Mouse (Mus musculus) liver, embryonic 12.5 days (tissue): ENCODE results near the gene Lhfp. TPM values are rescaled to one million over a fixed set of nuclear protein-coding genes. Genes with fewer than 3 reads are reported as not detected.

Experiments used
- ATAC-seq: fragments of 200-750 bp; cut with Nextera tagmentation; 2 replicates; pipeline ENCODE4 v1.8.0; 2017; ENCODE audit warnings: moderate number of reproducible peaks, mild to moderate bottlenecking, moderate library complexity
- H3K27ac ChIP-seq: fragments of 300-500 bp; sonication (generic); 2 replicates; pipeline ENCODE4 v1.5.1; 2016; ENCODE audit warnings: mild to moderate bottlenecking
- H3K27me3 ChIP-seq: fragments of 300-500 bp; sonication (generic); replicated peaks from 2 replicates; pipeline ENCODE4 v1.6.1; 2016; ENCODE audit warnings: mild to moderate bottlenecking, moderate library complexity
- H3K36me3 ChIP-seq: fragments of 300-500 bp; sonication (generic); 2 replicates; pipeline ENCODE4 v1.6.1; 2016; ENCODE audit warnings: mild to moderate bottlenecking, moderate library complexity
- H3K4me1 ChIP-seq: fragments of 300-500 bp; sonication (generic); 2 replicates; pipeline ENCODE4 v1.6.1; 2016
- H3K4me2 ChIP-seq: fragments of 300-500 bp; sonication (generic); 2 replicates; pipeline ENCODE4 v1.6.1; 2016; ENCODE audit warnings: mild to moderate bottlenecking, moderate library complexity
- H3K4me3 ChIP-seq: fragments of 300-500 bp; sonication (generic); 2 replicates; pipeline ENCODE4 v1.5.1; 2016; ENCODE audit warnings: mild to moderate bottlenecking, moderate library complexity
- H3K9ac ChIP-seq: fragments of 300-500 bp; sonication (generic); 2 replicates; pipeline ENCODE4 v1.6.1; 2016; ENCODE audit warnings: mild to moderate bottlenecking, moderate library complexity
- H3K9me3 ChIP-seq: fragments of 300-500 bp; sonication (generic); replicated peaks from 2 replicates; pipeline ENCODE4 v1.6.1; 2016; ENCODE audit warnings: mild to moderate bottlenecking, moderate library complexity
- WGBS: fragments of 180-500 bp; shearing (Covaris S2); methylation state at CpG from one replicate; pipeline ENCODE4 v1.1.7; 2016; ENCODE audit not compliant: insufficient replicate concordance; 5-methylcytosine and 5-hydroxymethylcytosine counted together
- polyA plus RNA-seq: library from polyadenylated mRNA; unstranded; fragments of >200 nt; fragmentation: Nextera tagmentation; extraction: Ambion mirVana; gene quantifications from 2 replicates; pipeline ENCODE4 v1.2.1, GENCODE M21; 2016

Lhfp gene
- polyA plus RNA-seq, 1 experiment from 2014 or later: 6.3 TPM

DNA sequence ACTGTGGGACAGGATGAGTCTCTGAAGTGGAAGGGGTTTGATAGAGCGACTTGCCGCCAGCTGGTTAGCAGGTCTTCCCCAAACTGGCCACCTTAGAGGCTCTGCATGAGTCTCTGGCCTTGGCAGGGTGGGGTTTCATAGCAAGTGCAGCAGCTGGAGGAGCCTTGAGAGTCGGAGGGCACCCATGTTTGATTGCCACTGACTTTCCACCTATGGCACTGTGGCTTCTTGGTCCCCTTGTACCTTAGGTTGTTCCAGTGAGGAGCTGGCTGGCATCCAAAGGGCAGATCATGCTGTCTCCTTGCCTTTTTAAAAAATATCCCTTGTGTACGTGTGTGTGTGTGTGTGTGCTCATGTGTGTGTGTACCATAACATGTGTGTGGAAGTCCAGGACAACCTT, 152.1 kb downstream of the Lhfp start:
- no peaks in the 10 kb centered on the region for H3K4me1 ChIP-seq
- H3K9ac ChIP-seq: no peak overlapping the region
- no peak overlapping the region for H3K4me3 ChIP-seq
- H3K27ac ChIP-seq: no peak overlapping the region
- no peak overlapping the region for H3K4me2 ChIP-seq
- no peak for ATAC-seq
- H3K9me3 ChIP-seq: no peaks in the 10 kb centered on the region
- no peaks in the 10 kb centered on the region for H3K36me3 ChIP-seq
- 73% methylated on average over 4 of the region's 4 CpGs for WGBS
- no peaks in the 10 kb centered on the region for H3K27me3 ChIP-seq

DNA sequence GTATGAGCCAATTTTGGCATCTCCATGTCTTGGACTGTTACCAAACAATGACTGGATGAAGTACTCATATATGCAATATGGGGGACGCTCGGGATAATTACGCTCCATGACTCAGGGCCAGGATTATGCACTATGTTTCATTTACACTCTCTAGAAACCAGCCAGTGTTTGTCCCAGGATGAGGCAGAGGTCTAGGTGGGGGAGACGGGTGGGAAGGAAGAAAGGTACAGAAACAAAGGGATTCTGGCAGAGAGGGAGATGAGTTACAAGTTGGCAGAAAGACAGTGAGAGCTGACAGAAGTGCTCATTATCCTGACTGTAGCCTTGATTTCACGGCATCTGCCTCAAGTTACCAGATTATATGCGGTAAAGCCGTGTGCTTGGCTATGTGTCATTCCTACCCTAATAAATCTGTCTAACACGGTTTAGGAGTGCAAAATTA, 154.4 kb downstream of the Lhfp start:
- no peak overlapping the region for H3K4me2 ChIP-seq
- no peak for ATAC-seq
- no peaks in the 10 kb centered on the region for H3K4me1 ChIP-seq
- H3K27me3 ChIP-seq: no peaks in the 10 kb centered on the region
- H3K9ac ChIP-seq: no peak overlapping the region
- no peak overlapping the region for H3K4me3 ChIP-seq
- no peak overlapping the region for H3K27ac ChIP-seq
- WGBS: 74% methylated on average over 8 of the region's 8 CpGs
- H3K36me3 ChIP-seq: no peaks in the 10 kb centered on the region
- H3K9me3 ChIP-seq: no peaks in the 10 kb centered on the region

DNA sequence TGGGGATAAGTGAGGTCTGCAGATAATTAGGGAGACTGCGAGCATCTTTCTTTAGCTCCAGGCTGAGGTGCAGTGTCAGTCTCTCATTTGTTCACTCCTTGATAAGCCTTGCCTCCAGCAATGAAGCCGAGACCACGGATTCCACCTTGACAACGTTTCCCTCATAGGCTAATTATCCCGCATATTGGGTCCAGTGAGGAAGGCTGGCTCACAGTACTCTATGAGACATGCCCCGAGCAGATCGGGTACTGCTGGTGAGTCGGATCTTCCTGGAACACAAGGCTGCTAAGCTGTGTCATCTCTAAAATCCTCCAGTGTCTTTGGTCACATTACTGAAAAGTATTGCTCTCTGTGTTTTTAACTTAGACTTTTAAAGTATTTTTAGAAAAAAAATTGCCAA, 158.8 kb downstream of the Lhfp start:
- ATAC-seq: no peak
- WGBS: 73% methylated on average over 8 of the region's 8 CpGs
- no peak overlapping the region for H3K27ac ChIP-seq

DNA sequence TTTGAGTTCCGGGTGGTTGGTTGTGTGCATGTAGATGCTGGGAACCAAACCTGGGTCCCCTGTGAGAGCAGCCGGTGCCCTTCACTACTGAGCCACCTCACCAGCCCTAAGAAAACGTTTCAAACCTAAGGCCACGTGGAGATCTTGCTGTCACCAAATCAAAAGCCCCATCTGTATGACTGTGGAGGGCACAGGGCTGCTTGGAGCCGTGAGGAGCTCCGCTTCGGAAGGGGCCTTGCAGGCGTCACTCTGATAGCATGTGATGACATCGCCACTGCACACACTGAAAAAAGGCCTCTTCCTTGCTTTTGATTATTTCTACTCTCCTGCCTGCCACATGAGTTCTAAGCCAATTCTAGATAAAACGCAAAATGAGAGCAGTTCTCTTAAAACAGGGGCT, 159.5 kb downstream of the Lhfp start:
- Histone ChIP-seq H3K27ac (no peak overlapping the region), H3K4me2 (no peak overlapping the region), H3K4me3 (no peak overlapping the region), H3K9me3 (no peaks in the 10 kb centered on the region), H3K36me3 (no peaks in the 10 kb centered on the region), H3K4me1 (no peaks in the 10 kb centered on the region), H3K27me3 (no peaks in the 10 kb centered on the region), H3K9ac (no peak overlapping the region)
- 56% methylated on average over 10 of the region's 10 CpGs for WGBS
- ATAC-seq: no peak

More for the DNA sequence above, 158.8 kb downstream of the Lhfp start:
- Histone ChIP-seq H3K4me1 (no peaks in the 10 kb centered on the region), H3K4me2 (no peak overlapping the region), H3K36me3 (no peaks in the 10 kb centered on the region), H3K9me3 (no peaks in the 10 kb centered on the region), H3K27me3 (no peaks in the 10 kb centered on the region), H3K9ac (no peak overlapping the region), H3K4me3 (no peak overlapping the region)

DNA sequence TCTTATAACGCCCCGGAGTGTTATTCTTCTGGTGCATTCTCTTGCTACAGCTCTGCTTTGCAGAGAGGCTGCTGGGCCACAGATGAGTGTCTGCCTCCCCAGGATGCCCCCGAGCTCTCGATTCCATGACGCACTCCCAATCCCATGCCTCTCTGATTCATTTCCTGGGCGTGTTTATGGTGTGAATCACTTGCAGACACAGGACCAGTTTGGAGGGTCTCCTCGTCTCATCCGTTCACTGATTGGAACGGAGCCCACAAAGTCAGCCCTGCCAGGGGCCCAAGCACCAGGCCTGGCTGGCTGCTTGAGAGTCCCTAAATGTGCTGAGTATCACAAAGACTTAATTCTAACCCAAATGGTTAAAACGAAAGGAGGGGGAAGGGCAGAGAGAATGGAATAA, 160.3 kb downstream of the Lhfp start:
- H3K9me3 ChIP-seq: no peaks in the 10 kb centered on the region
- H3K9ac ChIP-seq: no peak overlapping the region
- 55% methylated on average over 10 of the region's 10 CpGs for WGBS
- ATAC-seq: no peak
- no peak overlapping the region for H3K27ac ChIP-seq
- H3K27me3 ChIP-seq: no peaks in the 10 kb centered on the region
- H3K4me2 ChIP-seq: no peak overlapping the region
- H3K4me1 ChIP-seq: no peaks in the 10 kb centered on the region
- H3K36me3 ChIP-seq: no peaks in the 10 kb centered on the region
- no peak overlapping the region for H3K4me3 ChIP-seq

DNA sequence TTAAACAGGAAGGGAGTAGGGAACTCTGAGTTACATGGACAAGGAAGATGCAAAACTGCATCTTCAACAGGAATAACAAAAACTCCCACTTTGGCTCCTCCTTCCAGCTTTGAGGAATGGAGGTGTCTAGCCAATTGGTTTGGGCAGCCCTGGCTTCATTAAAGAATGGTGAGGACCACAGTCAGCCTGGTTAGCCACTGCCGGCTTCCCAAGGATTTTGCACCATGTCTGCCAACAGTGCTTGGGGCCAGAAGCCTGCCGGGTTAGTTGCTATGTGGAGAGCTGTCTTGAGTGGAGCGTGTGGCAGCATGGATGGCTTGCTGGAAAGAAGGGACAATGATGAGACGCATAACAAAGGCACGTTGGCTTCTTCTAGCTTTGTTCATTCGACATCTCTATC, 160.9 kb downstream of the Lhfp start:
- H3K9ac ChIP-seq: no peak overlapping the region
- no peak overlapping the region for H3K27ac ChIP-seq
- H3K4me1 ChIP-seq: no peaks in the 10 kb centered on the region
- H3K27me3 ChIP-seq: no peaks in the 10 kb centered on the region
- no peaks in the 10 kb centered on the region for H3K36me3 ChIP-seq
- no peak overlapping the region for H3K4me2 ChIP-seq
- ATAC-seq: no peak
- no peaks in the 10 kb centered on the region for H3K9me3 ChIP-seq
- no peak overlapping the region for H3K4me3 ChIP-seq
- WGBS: 75% methylated on average over 6 of the region's 6 CpGs

DNA sequence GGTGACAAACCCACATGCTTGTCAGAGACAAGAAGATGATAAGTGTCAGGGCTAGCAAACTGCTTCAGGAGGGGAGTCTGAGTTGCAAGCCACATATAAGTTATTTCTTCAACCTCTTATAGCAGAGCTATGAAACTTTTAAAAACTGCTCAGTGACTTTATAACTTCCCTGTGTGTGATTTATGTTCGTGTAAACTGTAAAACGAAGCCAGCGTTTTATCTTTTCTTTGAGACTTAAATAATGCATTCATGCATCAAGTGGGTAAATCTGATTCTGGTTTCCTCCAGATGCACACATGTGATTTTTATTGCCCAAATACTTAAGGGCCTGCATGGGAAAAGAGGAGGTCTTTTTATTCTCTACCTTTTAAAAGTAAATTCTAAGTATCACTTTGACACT, 161.4 kb downstream of the Lhfp start:
- 74% methylated on average over 3 of the region's 3 CpGs for WGBS

DNA sequence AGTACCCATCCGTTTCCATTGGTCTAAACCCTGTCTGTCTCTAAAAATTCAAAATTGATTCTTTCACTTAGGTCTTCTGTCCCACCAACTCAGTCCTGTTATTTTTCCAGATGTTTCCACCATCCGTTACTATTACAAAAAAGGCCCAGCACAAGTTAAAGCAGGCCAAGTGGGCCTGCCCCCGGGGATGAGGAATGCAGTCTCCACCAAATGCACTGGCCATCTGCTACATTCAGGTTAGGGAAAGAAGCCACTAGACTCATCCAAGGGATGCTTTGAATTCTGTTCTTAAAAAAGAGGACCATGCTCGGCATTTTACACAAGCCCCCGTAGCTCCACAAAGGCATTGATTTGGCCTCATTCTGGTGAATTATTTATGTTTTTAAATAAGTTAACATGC, 162.3 kb downstream of the Lhfp start:
- ATAC-seq: no peak
- H3K9ac ChIP-seq: no peak overlapping the region
- no peaks in the 10 kb centered on the region for H3K27me3 ChIP-seq
- WGBS: 71% methylated on average over 5 of the region's 5 CpGs
- H3K36me3 ChIP-seq: no peaks in the 10 kb centered on the region
- no peak overlapping the region for H3K4me2 ChIP-seq
- H3K27ac ChIP-seq: no peak overlapping the region
- H3K4me1 ChIP-seq: no peaks in the 10 kb centered on the region
- H3K4me3 ChIP-seq: no peak overlapping the region
- no peaks in the 10 kb centered on the region for H3K9me3 ChIP-seq

More for the DNA sequence above, 161.4 kb downstream of the Lhfp start:
- ATAC-seq: no peak
- H3K4me2 ChIP-seq: no peak overlapping the region
- no peaks in the 10 kb centered on the region for H3K36me3 ChIP-seq
- no peaks in the 10 kb centered on the region for H3K9me3 ChIP-seq
- H3K9ac ChIP-seq: no peak overlapping the region
- H3K27me3 ChIP-seq: no peaks in the 10 kb centered on the region
- H3K4me1 ChIP-seq: no peaks in the 10 kb centered on the region
- no peak overlapping the region for H3K4me3 ChIP-seq
- no peak overlapping the region for H3K27ac ChIP-seq

DNA sequence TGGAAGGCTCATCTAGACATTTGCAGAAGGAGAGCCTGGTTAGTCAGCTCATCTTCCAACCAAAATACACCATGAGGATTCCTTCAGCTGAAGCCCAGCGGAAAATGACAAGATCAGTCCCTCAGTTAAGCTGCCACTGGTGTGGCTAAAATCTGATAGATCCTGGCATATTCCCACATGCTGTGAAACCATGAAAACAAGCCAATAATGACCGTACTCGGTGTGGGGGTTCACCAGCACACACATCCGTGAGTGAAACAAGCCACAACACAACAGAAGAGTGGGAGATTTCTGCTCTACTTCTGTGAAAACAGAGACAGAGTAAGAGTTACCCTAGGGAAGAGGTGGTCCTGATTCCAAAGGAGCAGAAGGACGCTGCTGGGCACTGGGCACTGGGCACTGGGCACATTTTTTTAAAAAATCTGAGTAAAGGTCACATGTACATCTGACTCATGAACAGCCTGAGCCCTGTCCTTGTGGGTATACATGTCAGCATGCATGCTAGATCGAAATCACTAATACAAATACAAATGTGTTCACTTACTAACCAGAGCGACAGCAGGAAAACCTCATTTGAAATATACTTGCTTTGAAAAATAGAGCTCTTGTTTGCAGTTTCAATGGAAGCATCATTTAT, 163.1 kb downstream of the Lhfp start:
- H3K9me3 ChIP-seq: no peaks in the 10 kb centered on the region
- 66% methylated on average over 7 of the region's 7 CpGs for WGBS
- no peak overlapping the region for H3K27ac ChIP-seq
- ATAC-seq: no peak
- no peak overlapping the region for H3K9ac ChIP-seq
- no peak overlapping the region for H3K4me3 ChIP-seq
- H3K27me3 ChIP-seq: no peaks in the 10 kb centered on the region
- no peaks in the 10 kb centered on the region for H3K36me3 ChIP-seq
- no peak overlapping the region for H3K4me2 ChIP-seq
- H3K4me1 ChIP-seq: no peaks in the 10 kb centered on the region

DNA sequence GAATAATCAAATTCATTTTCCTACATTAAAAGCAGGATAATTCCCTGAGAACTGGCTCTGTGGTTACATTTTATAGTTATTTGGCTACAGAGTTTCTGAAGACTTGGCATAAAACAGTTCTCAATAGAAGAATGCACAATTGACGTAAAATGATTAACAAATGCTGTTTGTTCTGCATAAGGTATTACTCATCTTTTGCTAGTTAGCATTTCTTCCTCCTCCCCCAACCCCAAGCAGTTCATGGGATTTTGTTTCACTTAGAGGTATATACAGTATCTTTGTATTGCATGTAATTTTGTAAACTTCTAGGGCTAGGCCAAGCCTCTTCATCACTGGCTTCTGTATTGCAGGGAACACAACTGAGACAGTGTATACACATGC, 163.6 kb downstream of the Lhfp start:
- Histone ChIP-seq H3K27me3 (no peaks in the 10 kb centered on the region), H3K4me1 (no peaks in the 10 kb centered on the region), H3K9me3 (no peaks in the 10 kb centered on the region), H3K4me3 (no peak overlapping the region), H3K9ac (no peak overlapping the region), H3K4me2 (no peak overlapping the region), H3K27ac (no peak overlapping the region), H3K36me3 (no peaks in the 10 kb centered on the region)
- no peak for ATAC-seq
- WGBS: 80% methylated on average over 1 of the region's 1 CpGs

DNA sequence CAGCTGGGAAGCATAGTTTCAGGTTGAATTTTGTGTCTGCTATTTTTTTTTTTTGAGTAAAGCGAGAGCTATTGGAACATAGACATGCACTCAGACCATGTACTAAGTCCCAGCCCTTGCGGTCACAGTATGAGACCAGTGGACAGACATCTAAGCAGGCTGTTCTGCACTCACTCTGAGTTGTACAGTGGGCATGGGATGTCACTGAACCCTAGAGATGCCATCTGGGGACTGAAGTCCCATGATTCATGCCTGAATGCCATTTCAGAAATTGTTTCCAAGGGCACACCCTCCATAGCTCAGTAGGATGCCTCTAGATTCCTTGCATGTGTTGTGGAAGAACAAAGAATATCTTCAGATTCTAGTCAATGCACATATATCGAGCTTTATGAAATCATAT, 164.4 kb downstream of the Lhfp start:
- Histone ChIP-seq H3K4me3 (no peak overlapping the region), H3K9ac (no peak overlapping the region), H3K9me3 (no peaks in the 10 kb centered on the region), H3K27me3 (no peaks in the 10 kb centered on the region), H3K27ac (no peak overlapping the region), H3K4me1 (no peaks in the 10 kb centered on the region), H3K4me2 (no peak overlapping the region), H3K36me3 (no peaks in the 10 kb centered on the region)
- 76% methylated on average over 3 of the region's 3 CpGs for WGBS
- ATAC-seq: no peak

DNA sequence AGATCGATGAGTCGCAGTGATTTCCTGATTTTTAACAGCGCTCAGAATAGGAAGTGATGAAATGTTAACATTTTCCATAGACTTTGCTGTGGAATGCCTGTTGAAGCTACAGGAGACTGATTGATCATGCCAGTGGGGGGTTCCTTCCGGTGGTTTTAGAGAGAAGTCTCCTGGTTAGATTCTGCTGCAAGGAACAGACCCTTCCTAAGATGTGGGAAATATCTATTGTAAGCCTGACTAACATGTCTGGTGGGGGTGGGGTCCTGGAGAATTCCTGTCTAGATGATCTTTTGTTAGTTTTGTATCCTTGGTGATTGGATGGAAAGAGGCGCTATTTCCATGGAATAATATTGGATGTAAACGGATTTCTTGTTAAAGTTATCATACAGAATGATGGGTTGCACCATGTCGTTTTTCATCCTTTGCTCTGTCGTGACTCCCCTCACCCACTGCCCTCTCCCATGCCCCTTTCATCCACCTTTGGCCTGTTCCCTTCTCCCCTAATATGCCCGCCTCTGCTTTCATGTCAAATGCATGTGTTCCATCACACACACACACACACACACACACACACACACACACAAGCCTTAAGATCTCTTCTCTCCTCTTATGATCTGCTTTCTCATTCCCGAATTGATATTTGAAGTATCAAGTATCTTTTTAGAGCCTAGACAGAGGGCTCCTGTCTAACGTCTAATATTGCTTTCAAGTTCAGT, 165.3 kb downstream of the Lhfp start:
- no peak overlapping the region for H3K4me3 ChIP-seq
- no peaks in the 10 kb centered on the region for H3K9me3 ChIP-seq
- H3K9ac ChIP-seq: no peak overlapping the region
- no peaks in the 10 kb centered on the region for H3K4me1 ChIP-seq
- 42% methylated on average over 11 of the region's 11 CpGs for WGBS
- no peaks in the 10 kb centered on the region for H3K36me3 ChIP-seq
- H3K4me2 ChIP-seq: no peak overlapping the region
- H3K27me3 ChIP-seq: no peaks in the 10 kb centered on the region
- ATAC-seq: no peak
- H3K27ac ChIP-seq: no peak overlapping the region

DNA sequence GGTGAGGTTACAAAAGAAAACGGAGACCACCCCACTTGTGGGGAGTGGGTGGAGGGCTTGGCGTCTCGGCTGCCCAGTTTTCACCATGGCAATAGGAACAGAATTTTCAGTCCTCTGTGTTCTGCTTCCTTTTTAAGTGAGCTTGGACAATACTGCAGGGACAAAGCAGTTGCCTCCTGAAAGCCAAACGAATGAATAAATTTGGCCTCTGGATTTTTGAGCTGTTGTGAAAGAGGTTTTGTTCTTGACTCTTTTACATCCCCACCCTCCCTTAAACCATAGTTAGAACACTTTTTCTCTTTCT, 165.8 kb downstream of the Lhfp start:
- Histone ChIP-seq H3K9ac (no peak overlapping the region), H3K9me3 (no peaks in the 10 kb centered on the region), H3K27me3 (no peaks in the 10 kb centered on the region), H3K27ac (no peak overlapping the region), H3K4me2 (no peak overlapping the region), H3K4me1 (no peaks in the 10 kb centered on the region), H3K36me3 (no peaks in the 10 kb centered on the region), H3K4me3 (no peak overlapping the region)
- ATAC-seq: no peak
- 61% methylated on average over 4 of the region's 4 CpGs for WGBS
